Comparison of ENCODE assay signal across 9 mouse cellular contexts in the genomic region with DNA sequence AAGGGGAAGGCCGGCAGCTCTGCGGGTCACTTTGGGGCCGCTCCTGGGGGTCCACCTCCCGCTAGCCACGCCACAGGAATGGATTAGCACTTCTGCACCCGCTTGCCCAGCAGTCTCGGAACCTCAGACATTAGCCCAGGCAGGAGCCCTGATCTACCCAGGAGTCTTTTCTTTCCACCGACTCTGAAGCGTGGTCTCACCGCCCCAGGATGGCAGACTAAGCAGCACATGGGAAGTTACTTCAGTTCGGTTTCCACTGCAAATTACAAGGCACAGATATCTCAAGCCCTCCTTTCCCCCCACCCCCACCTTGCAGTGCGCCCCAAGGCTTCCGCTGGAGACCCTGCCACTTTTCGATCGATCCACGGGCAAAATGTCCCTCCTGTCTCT. TPM values are rescaled to one million over a fixed set of nuclear protein-coding genes. Genes with fewer than 3 reads are reported as not detected.
A peak's percentile ranks its signal among the peaks of the same experiment; 100 is the strongest.
DNase-seq lines count a peak whose midpoint lies in the region; ATAC-seq and TF ChIP-seq lines count a peak whose summit lies in the region.
"Had no signal": no experiment of that assay in that cellular context is flagged by ENCODE, and none has a peak within 500 bp of the region (broad histone marks: within the 10 kb centered on the region; RNA-seq: fewer than 3 reads in every experiment).

No protein-coding gene starts in this region.

- TF ChIP-seq CTCF in liver, adult 2 months (IDR thresholded peaks at IDR 0.05; ENCODE audit: low read depth, low read length) = no peak

- TF ChIP-seq POLR2A in liver, adult 2 months (IDR thresholded peaks at IDR 0.05; ENCODE audit: extremely low read depth, insufficient read depth, low read length) = no peak

- WGBS in liver, adult 2 months = 21% methylated on average over 16 of the region's 16 CpGs
- 1% methylated on average over 16 of the region's 16 CpGs for WGBS in embryonic facial prominence, embryonic 14.5 days
- WGBS in intestine, embryonic 15.5 days = 6% methylated on average over 16 of the region's 16 CpGs
- WGBS in neural tube, embryonic 12.5 days = 3% methylated on average over 16 of the region's 16 CpGs

- peak overlapping the region; percentile 99 for H3K4me2 ChIP-seq in embryonic facial prominence, embryonic 14.5 days (ENCODE audit: low read depth, low read length)
- H3K4me2 ChIP-seq in intestine, embryonic 15.5 days (replicated peaks) = peak overlapping the region; percentile 97
- peak overlapping the region; percentile 97 for H3K4me2 ChIP-seq in neural tube, embryonic 12.5 days (replicated peaks)

- no peaks in the 10 kb centered on the region for H3K27me3 ChIP-seq in liver, adult 2 months (ENCODE audit: control insufficient read depth, insufficient read depth, low read length)
- peaks cover 32% of the 10 kb centered on the region for H3K27me3 ChIP-seq in embryonic facial prominence, embryonic 14.5 days (replicated peaks; ENCODE audit: control insufficient read depth, insufficient read depth, low read length)
- H3K27me3 ChIP-seq in intestine, embryonic 15.5 days (replicated peaks) = peaks cover 27% of the 10 kb centered on the region
- H3K27me3 ChIP-seq in neural tube, embryonic 12.5 days (replicated peaks) = peaks cover 18% of the 10 kb centered on the region

- H3K4me3 ChIP-seq in liver, adult 2 months (ENCODE audit: insufficient read depth, low read depth, low read length) = peak overlapping the region; percentile 73
- peak overlapping the region; percentile 55 for H3K4me3 ChIP-seq in embryonic facial prominence, embryonic 14.5 days (ENCODE audit: low read depth, low read length)
- H3K4me3 ChIP-seq in intestine, embryonic 15.5 days (replicated peaks) = peak overlapping the region; percentile 50
- peak overlapping the region; percentile 52 for H3K4me3 ChIP-seq in neural tube, embryonic 12.5 days

- peaks cover 5% of the 10 kb centered on the region; the same call in 1 of the 2 replicates for H3K4me1 ChIP-seq in liver, adult 2 months (ENCODE audit: control insufficient read depth, insufficient read depth, low read length)
- no peaks in the 10 kb centered on the region for H3K4me1 ChIP-seq in embryonic facial prominence, embryonic 14.5 days (ENCODE audit: control insufficient read depth, insufficient read depth, low read length)
- H3K4me1 ChIP-seq in intestine, embryonic 15.5 days (replicated peaks) = peaks cover 10% of the 10 kb centered on the region
- H3K4me1 ChIP-seq in neural tube, embryonic 12.5 days = peaks cover 15% of the 10 kb centered on the region

- peak overlapping the region; percentile 69 for H3K9ac ChIP-seq in liver, adult 2 months (ENCODE audit: low read depth, low read length)
- H3K9ac ChIP-seq in embryonic facial prominence, embryonic 14.5 days (ENCODE audit: low read depth, low read length) = peak overlapping the region; percentile 58
- peak overlapping the region; percentile 50 for H3K9ac ChIP-seq in intestine, embryonic 15.5 days
- H3K9ac ChIP-seq in neural tube, embryonic 12.5 days = peak overlapping the region; percentile 57

- ATAC-seq in embryonic facial prominence, embryonic 14.5 days (ENCODE audit: low read depth) = no peak
- ATAC-seq in intestine, embryonic 15.5 days = no peak
- ATAC-seq in neural tube, embryonic 12.5 days (ENCODE audit: low FRiP score, low read depth) = no peak; the same call in 1 of the 2 replicates

- no peaks in the 10 kb centered on the region for H3K79me2 ChIP-seq in liver, adult 2 months (ENCODE audit: control insufficient read depth, insufficient read depth, low read length)

- no peak for DNase-seq in liver, adult 2 months (ENCODE audit: extremely low read depth, low read depth, low spot score)
- DNase-seq in liver = no peak
- no peak for DNase-seq in embryonic facial prominence, embryonic 14.5 days (ENCODE audit: low spot score)
- DNase-seq in cerebellum, adult 11-12 months = no peak
- DNase-seq in layer of hippocampus, postnatal 25 days (ENCODE audit: extremely low spot score in 1 of 2, low spot score in 1 of 2) = no peak
- no peak for DNase-seq in right cerebral cortex, postnatal 4 days

- no peaks in the 10 kb centered on the region for H3K36me3 ChIP-seq in liver, adult 2 months (ENCODE audit: control insufficient read depth, insufficient read depth, low read length)
- H3K36me3 ChIP-seq in embryonic facial prominence, embryonic 14.5 days (ENCODE audit: control insufficient read depth, insufficient read depth, low read length) = no peaks in the 10 kb centered on the region
- H3K36me3 ChIP-seq in intestine, embryonic 15.5 days = no peaks in the 10 kb centered on the region
- H3K36me3 ChIP-seq in neural tube, embryonic 12.5 days = no peaks in the 10 kb centered on the region

- no peak overlapping the region for H3K27ac ChIP-seq in liver, adult 2 months (replicated peaks; ENCODE audit: insufficient read depth, low read depth, low read length)
- no peak overlapping the region for H3K27ac ChIP-seq in embryonic facial prominence, embryonic 14.5 days (replicated peaks; ENCODE audit: low read depth, low read length)
- no peak overlapping the region for H3K27ac ChIP-seq in intestine, embryonic 15.5 days
- H3K27ac ChIP-seq in neural tube, embryonic 12.5 days = no peak overlapping the region

- no peaks in the 10 kb centered on the region for H3K9me3 ChIP-seq in embryonic facial prominence, embryonic 14.5 days (ENCODE audit: control insufficient read depth, low read length)
- no peaks in the 10 kb centered on the region for H3K9me3 ChIP-seq in intestine, embryonic 15.5 days
- H3K9me3 ChIP-seq in neural tube, embryonic 12.5 days = no peaks in the 10 kb centered on the region

RNA-seq across cellular contexts. Expression of a gene that starts 0.6 kb away (rescaled TPM):
- total RNA-seq in liver, adult 2 months (2014; rRNA removed) = 0.74 and 1.4 TPM in 2 replicates
- polyA plus RNA-seq in liver, adult 2 months (2012; rRNA removed) = 0.20 TPM in 2 replicates
- 0.93 and 1.1 TPM in 2 replicates for polyA plus RNA-seq in embryonic facial prominence, embryonic 14.5 days (2014; fragmentation: Nextera tagmentation; extraction: Ambion mirVana)
- 0.14 and 0.31 TPM in 2 replicates for polyA plus RNA-seq in intestine, embryonic 15.5 days (2015; fragmentation: Nextera tagmentation; extraction: Ambion mirVana)
- 0.20 and 0.48 TPM in 2 replicates for polyA plus RNA-seq in neural tube, embryonic 12.5 days (2016; fragmentation: Nextera tagmentation; extraction: Ambion mirVana)
- total RNA-seq in layer of hippocampus, postnatal 25 days (2021) = 10 to 100 TPM; 27.7 to 29.1 TPM
- total RNA-seq: neutrophil, adult 5-6 weeks had no signal
